ENCODE assay signal across 14 mouse cellular contexts in the genomic region with DNA sequence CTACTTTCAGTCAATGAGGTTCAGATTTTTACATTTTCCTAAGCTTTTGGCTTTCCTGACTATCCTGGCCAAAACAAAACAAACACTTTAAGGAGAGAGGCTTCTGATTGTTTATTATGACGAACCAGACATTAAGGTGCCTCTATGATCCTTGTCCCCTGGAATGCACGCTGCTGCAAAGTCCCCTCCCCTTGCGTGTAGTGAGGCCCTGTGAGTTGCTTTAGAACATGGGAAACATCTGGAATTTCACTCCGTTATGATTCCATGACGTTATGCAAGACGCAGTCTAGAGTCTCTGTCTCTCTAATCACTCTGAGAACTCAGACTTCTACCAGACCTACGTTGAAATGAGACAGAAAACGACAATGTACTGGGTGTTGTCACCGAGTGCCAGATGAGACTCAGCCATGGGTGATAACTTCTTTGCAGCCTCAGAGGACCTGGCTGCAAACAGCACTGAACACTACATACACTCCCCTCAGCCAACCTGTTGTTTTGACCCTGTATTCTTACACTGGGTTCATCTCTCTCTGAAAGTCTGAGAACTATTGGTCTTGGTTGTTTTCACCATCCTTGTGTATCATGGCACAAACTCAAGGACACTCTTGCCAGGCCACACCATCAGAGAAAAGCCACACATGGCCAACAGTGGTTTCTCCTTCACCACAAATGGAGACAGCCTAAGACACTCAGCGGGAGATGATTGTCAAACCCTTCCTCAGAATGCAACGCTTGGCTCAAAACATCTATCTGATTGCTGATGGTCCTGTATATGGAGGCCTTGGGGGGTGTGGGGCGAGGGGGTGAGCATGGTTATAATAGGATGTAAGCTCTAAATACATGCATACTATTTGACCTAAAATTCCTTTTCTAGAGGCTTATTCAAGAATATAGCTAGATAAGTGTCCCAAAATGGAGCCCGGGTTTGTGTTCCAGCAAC.
DNase-seq lines count a peak whose midpoint lies in the region; ATAC-seq lines count a peak whose summit lies in the region.
"Had no signal": no experiment of that assay in that cellular context is flagged by ENCODE, and none has a peak within 500 bp of the region (broad histone marks: within the 10 kb centered on the region; RNA-seq: fewer than 3 reads in every experiment).

No protein-coding gene starts in this region.

- H3K4me2 ChIP-seq in forebrain, embryonic 16.5 days (ENCODE audit: low read length): no peak overlapping the region
- H3K4me2 ChIP-seq: hindbrain, embryonic 15.5 days had no signal

- DNase-seq in heart, adult 11 months: peak; percentile 97
- no peak for DNase-seq in heart, postnatal 14 days
- DNase-seq in testis, postnatal 10 days (ENCODE audit: low spot score): peak; percentile 19
- no peak for DNase-seq in testis, postnatal 14 days (ENCODE audit: low spot score)
- peak; percentile 25 for DNase-seq in liver
- no peak for DNase-seq in cerebellum, adult 8-10 months
- no peak for DNase-seq in kidney, postnatal 25 days
- DNase-seq: cerebellum, postnatal 36 days; kidney, adult 9 months; lung, postnatal 4 days had no signal

- no peaks in the 10 kb centered on the region for H3K4me1 ChIP-seq in forebrain, embryonic 16.5 days (replicated peaks; ENCODE audit: control insufficient read depth, insufficient read depth, low read length)
- H3K4me1 ChIP-seq: forebrain, embryonic 10.5 days; hindbrain, embryonic 15.5 days had no signal

- no peak for ATAC-seq in forebrain, embryonic 16.5 days

- WGBS in forebrain, embryonic 16.5 days: 93% methylated on average over 13 of the region's 13 CpGs

- no peak overlapping the region for H3K27ac ChIP-seq in forebrain, embryonic 16.5 days (ENCODE audit: low read length)
- H3K27ac ChIP-seq: forebrain, embryonic 10.5 days; hindbrain, embryonic 15.5 days; layer of hippocampus, adult 2 months had no signal

- H3K9me3 ChIP-seq in forebrain, embryonic 16.5 days (ENCODE audit: control insufficient read depth, low read length): no peaks in the 10 kb centered on the region
- H3K9me3 ChIP-seq: forebrain, embryonic 10.5 days; hindbrain, embryonic 15.5 days had no signal

- no peaks in the 10 kb centered on the region for H3K27me3 ChIP-seq in forebrain, embryonic 16.5 days (replicated peaks; ENCODE audit: control insufficient read depth, insufficient read depth, low read length)
- H3K27me3 ChIP-seq: hindbrain, embryonic 15.5 days had no signal

- H3K4me3 ChIP-seq in forebrain, embryonic 16.5 days (replicated peaks; ENCODE audit: low read length): no peak overlapping the region
- H3K4me3 ChIP-seq: forebrain, embryonic 10.5 days; hindbrain, embryonic 15.5 days; layer of hippocampus, adult 2 months had no signal

- no peak overlapping the region for H3K9ac ChIP-seq in forebrain, embryonic 16.5 days (replicated peaks; ENCODE audit: low read depth, low read length)
- H3K9ac ChIP-seq: hindbrain, embryonic 15.5 days had no signal

- no peaks in the 10 kb centered on the region for H3K36me3 ChIP-seq in forebrain, embryonic 16.5 days (ENCODE audit: control insufficient read depth, insufficient read depth)
- H3K36me3 ChIP-seq: forebrain, embryonic 10.5 days; hindbrain, embryonic 15.5 days had no signal

- intact Hi-C loops in heart, postnatal 14 days (cut with DNase I): no loop called here

Comparison
In these comparisons a context has a peak if more than half of its experiments do, and no peak if none do; other contexts are left out.
1. DNase-seq: peak in heart, adult 11 months (single experiment), testis, postnatal 10 days (single experiment) and liver (single experiment); none in heart, postnatal 14 days (0 of 2), testis, postnatal 14 days (single experiment), cerebellum, adult 8-10 months (single experiment) and kidney, postnatal 25 days (0 of 2).